Mouse (Mus musculus) midbrain, postnatal 0 days (tissue): ENCODE results near the gene Nodal. TPM values are rescaled to one million over a fixed set of nuclear protein-coding genes. Genes with fewer than 3 reads are reported as not detected.
A peak's percentile ranks its signal among the peaks of the same experiment; 100 is the strongest.

ENCODE experiments used
- ATAC-seq: fragments of 200-750 bp; cut with Nextera tagmentation; 2 replicates; pipeline ENCODE4 v1.8.0; 2017; ENCODE audit warnings: moderate number of reproducible peaks, mild to moderate bottlenecking, moderate TSS enrichment, moderate library complexity; ENCODE audit not compliant: low FRiP score
- DNase-seq: peaks from one replicate; pipeline ENCODE4 v3.0.0-alpha.2; 2015; ENCODE audit warnings: low spot score
- H3K27ac ChIP-seq: fragments of 300-500 bp; sonication (generic); 2 replicates; pipeline ENCODE4 v1.5.1; 2014; ENCODE audit warnings: low read depth, mild to moderate bottlenecking, low read length, mixed read lengths
- H3K27me3 ChIP-seq: fragments of 300-500 bp; sonication (generic); 2 replicates; pipeline ENCODE4 v1.6.1; 2014; ENCODE audit warnings: low read length, control low read depth, mixed read lengths; ENCODE audit not compliant: insufficient read depth
- H3K36me3 ChIP-seq: fragments of 300-500 bp; sonication (generic); 2 replicates; pipeline ENCODE4 v1.6.1; 2014; ENCODE audit warnings: low read length, control low read depth, mixed read lengths; ENCODE audit not compliant: insufficient read depth
- H3K4me1 ChIP-seq: fragments of 300-500 bp; sonication (generic); 2 replicates; pipeline ENCODE4 v1.6.1; 2014; ENCODE audit warnings: mild to moderate bottlenecking, control low read depth, antibody characterized with exemption, low read length, mixed read lengths; ENCODE audit not compliant: insufficient read depth
- H3K4me2 ChIP-seq: fragments of 300-500 bp; sonication (generic); 2 replicates; pipeline ENCODE4 v1.6.1; 2014; ENCODE audit warnings: low read depth, mild to moderate bottlenecking, low read length, mixed read lengths; ENCODE audit not compliant: poor library complexity, severe bottlenecking
- H3K4me3 ChIP-seq: fragments of 300-500 bp; sonication (generic); 2 replicates; pipeline ENCODE4 v1.5.1; 2014; ENCODE audit warnings: low read depth, mild to moderate bottlenecking, low read length, moderate library complexity
- H3K9ac ChIP-seq: fragments of 300-500 bp; sonication (generic); replicated peaks from 2 replicates; pipeline ENCODE4 v1.6.1; 2014; ENCODE audit warnings: mild to moderate bottlenecking, low read length, moderate library complexity, mixed read lengths; ENCODE audit not compliant: poor library complexity, severe bottlenecking
- H3K9me3 ChIP-seq: fragments of 300-500 bp; sonication (generic); 2 replicates; pipeline ENCODE4 v1.6.1; 2016; ENCODE audit warnings: low read length, control low read depth
- CTCF ChIP-seq: IDR thresholded peaks from 2 replicates; pipeline ENCODE4 v1.5.1; 2016; ENCODE audit warnings: antibody characterized with exemption, mild to moderate bottlenecking
- WGBS: fragments of 180-500 bp; shearing (Covaris S2); extraction: QIAGEN DNeasy Blood & Tissue Kit; methylation state at CpG from one replicate; pipeline ENCODE4 v1.1.7; 2014; 5-methylcytosine and 5-hydroxymethylcytosine counted together
- polyA plus RNA-seq: library from polyadenylated mRNA; unstranded; fragments of >200 nt; fragmentation: Nextera tagmentation; extraction: Ambion mirVana; gene quantifications from 2 replicates; pipeline ENCODE4 v1.2.1, GENCODE M21; 2015
- total RNA-seq: library from RNA; depleted of rRNA; stranded (reverse); fragments of >200 nt; gene quantifications from 2 replicates; pipeline ENCODE4 v1.2.3, GENCODE M21; 2014

Gene Nodal
- total and polyA plus RNA-seq, 2 experiments from 2014 or later = 0.37 to 0.38 TPM

DNA sequence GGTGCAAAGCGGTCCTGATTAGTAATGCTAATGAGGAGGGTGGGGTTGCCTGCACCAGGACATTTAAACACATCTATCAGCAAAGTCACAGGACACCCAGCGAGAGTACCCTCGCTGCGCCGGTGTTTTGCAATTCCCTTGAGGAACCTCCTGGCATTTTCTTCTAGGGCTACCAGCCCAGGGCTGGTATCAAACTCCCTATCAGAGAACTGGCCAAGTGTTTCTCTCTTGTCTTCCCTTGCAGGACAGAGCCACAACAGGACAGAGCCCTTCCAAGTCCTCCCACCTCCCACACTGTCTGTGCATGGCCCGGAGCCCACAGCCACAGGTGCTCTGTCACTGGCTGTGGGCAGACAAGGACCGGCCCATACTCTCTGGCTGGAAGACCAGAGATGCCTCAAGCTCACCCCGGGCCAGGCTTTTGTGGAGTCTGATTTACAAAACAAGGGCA, 35.5 kb upstream of the Nodal start:
- Histone ChIP-seq H3K4me1 (peaks cover 5% of the 10 kb centered on the region), H3K27me3 (no peaks in the 10 kb centered on the region), H3K4me3 (peak overlapping the region; percentile 60), H3K9ac (peak overlapping the region; percentile 65), H3K9me3 (no peaks in the 10 kb centered on the region), H3K36me3 (no peaks in the 10 kb centered on the region), H3K27ac (peak overlapping the region; percentile 38; the same call in 1 of the 2 replicates), H3K4me2 (peak overlapping the region; percentile 91)
- ATAC-seq (0 out of 2 replicates have a peak, but pooled peaks have one; percentile 5), DNase-seq (no peak)
- TF ChIP-seq CTCF = no peak
- WGBS = 3% methylated on average over 8 of the region's 8 CpGs

DNA sequence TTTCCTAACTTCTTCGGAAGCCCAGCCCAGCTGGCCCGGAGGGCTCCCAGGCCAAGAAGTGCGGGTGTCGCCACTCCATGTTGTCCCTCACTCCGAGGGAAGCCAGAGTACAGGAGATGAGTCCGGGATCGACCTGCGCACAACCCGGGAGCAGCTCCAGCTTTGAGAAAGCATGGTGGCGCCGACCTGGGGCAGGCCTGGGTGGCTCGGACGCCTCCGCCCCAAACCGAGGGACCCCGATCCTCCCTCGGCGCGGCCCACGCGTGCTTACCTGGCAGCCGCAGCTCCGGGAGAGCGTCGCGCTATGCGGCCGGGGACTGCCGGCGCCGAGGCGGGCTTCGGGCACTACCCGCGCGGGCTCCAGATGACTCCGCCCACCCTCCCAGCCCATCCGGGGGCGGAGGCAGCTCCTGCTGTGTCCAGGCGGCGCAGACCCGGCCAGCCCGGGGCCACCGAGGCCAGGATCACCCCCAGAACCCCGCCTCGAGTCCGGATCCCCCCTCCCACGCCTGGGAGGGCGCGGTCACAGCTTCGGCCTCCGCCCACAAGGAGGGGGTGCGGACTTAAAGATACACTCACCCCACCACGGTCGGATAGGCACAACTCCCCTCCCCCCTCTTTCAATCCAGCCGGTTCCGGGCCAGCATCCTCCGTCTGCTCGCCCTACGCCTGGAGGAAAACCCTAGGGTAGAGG, 34.6 kb upstream of the Nodal start, which contains the start of gene Pald1:
Gene Pald1, minus strand, starts transcription at position 510 of the 694 bp plus-strand sequence.
- WGBS = under 1% methylated on average over 56 of the region's 60 CpGs
- H3K9ac ChIP-seq = peak within 1 kb of the TSS; percentile 65
- peaks cover 5% of the 10 kb centered on the region for H3K4me1 ChIP-seq
- DNase-seq = peak; percentile 82
- peak within 1 kb of the TSS; percentile 60 for H3K4me3 ChIP-seq
- ATAC-seq = peak; percentile 84
- peak within 1 kb of the TSS; percentile 91 for H3K4me2 ChIP-seq
- peak within 1 kb of the TSS; percentile 43 for H3K27ac ChIP-seq
- H3K36me3 ChIP-seq = no peaks in the 10 kb centered on the region
- H3K27me3 ChIP-seq = no peaks in the 10 kb centered on the region
- TF ChIP-seq CTCF = no peak
- H3K9me3 ChIP-seq = no peaks in the 10 kb centered on the region

DNA sequence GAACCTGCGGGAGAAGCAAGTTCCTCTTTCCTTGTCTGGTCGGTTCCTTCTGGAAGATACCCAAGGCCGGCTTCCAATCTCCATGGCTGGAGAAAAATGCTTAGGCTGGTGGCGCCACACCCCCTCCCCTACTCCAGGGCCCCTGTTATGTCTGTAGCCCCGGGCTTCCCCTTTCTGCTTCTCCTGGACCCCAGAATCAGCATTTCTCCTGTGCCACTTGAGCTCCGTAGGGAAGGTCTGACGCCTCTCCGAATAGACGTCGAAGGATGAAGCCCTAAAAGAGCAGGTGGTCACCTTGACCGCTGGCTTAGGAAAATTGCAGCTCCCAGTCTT, 34.1 kb upstream of the Nodal start:
- Histone ChIP-seq H3K4me3 (peak overlapping the region; percentile 60), H3K27me3 (no peaks in the 10 kb centered on the region), H3K36me3 (no peaks in the 10 kb centered on the region), H3K4me1 (peaks cover 5% of the 10 kb centered on the region), H3K9me3 (no peaks in the 10 kb centered on the region), H3K27ac (peak overlapping the region; percentile 43; the same call in 1 of the 2 replicates), H3K9ac (peak overlapping the region; percentile 65), H3K4me2 (peak overlapping the region; percentile 91)
- DNase-seq (no peak), ATAC-seq (0 out of 2 replicates have a peak, but pooled peaks have one; percentile 22)
- 2% methylated on average over 11 of the region's 11 CpGs for WGBS
- no peak for TF ChIP-seq CTCF

DNA sequence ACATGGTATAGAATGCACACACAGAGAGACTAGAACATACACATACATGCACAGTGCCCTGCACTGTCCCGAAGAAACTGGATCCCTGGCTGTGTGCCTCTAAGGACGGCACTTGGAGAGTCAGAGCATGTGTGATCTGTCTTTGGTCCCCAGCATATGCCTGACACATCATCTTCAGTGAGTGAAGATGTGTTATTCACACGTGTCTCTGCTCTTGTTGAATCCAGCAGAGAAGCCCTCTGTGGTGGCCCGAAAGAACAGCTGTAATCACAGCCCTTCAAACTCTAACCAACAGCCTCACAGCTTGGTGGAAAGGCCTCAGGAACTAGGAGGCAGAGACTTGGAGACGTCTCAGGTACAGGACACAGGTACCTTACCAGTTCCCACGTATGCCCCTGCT, 32.6 kb upstream of the Nodal start:
- Histone ChIP-seq H3K27ac (no peak overlapping the region), H3K4me3 (no peak overlapping the region), H3K4me2 (no peak overlapping the region), H3K9ac (no peak overlapping the region), H3K36me3 (no peaks in the 10 kb centered on the region), H3K4me1 (peaks cover 3% of the 10 kb centered on the region), H3K27me3 (no peaks in the 10 kb centered on the region), H3K9me3 (no peaks in the 10 kb centered on the region)
- 84% methylated on average over 6 of the region's 6 CpGs for WGBS
- TF ChIP-seq CTCF = no peak
- DNase-seq = no peak
- ATAC-seq = no peak

DNA sequence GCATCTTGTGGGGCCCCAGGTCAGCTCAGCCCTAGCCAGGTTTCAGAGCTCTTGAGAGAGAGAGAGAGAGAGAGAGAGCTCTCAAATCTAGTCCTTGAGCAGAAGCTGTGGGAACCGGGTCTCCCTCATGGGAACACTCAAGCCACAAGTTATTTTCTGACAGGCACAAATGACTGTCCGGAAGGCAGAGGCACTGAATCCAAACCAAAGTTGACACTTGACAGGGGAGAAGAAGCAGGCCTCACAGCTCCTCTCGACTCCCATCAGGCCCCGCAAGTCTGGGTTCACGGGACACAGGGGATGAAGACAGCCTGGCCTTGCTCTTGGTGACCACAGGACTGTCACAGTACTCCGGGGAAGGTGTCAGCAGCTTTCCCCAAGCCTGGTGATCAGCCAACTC, 31.5 kb upstream of the Nodal start:
- DNase-seq (no peak), ATAC-seq (no peak)
- Histone ChIP-seq H3K4me2 (no peak overlapping the region), H3K36me3 (no peaks in the 10 kb centered on the region), H3K4me1 (peaks cover 3% of the 10 kb centered on the region; the same call in 1 of the 2 replicates), H3K27ac (no peak overlapping the region), H3K9ac (no peak overlapping the region), H3K4me3 (no peak overlapping the region), H3K27me3 (no peaks in the 10 kb centered on the region), H3K9me3 (no peaks in the 10 kb centered on the region)
- WGBS = 74% methylated on average over 6 of the region's 6 CpGs
- TF ChIP-seq CTCF = no peak

DNA sequence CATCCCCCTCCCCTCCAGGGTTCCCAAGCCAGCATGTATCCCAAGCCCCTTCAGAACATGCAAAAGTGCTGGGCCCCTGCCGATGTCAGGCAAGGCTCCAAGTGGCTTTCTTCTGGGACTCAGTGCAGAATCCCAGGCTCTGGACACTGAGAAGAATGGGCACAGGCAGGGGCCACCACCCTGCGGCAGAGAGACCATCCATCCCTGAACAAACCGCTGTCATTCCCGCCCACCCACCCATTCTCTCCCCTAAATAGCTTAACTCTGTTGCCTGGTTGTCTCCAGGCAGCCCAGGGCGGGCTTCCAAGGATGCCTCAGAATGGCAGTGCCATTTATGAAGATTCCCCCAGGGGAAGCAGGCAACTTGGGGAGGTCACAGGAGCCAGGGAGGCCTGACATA, 28.8 kb upstream of the Nodal start:
- Histone ChIP-seq H3K9ac (no peak overlapping the region), H3K27ac (no peak overlapping the region), H3K4me1 (no peaks in the 10 kb centered on the region), H3K27me3 (no peaks in the 10 kb centered on the region), H3K4me2 (no peak overlapping the region), H3K4me3 (no peak overlapping the region), H3K36me3 (no peaks in the 10 kb centered on the region), H3K9me3 (no peaks in the 10 kb centered on the region)
- 31% methylated on average over 5 of the region's 5 CpGs for WGBS
- TF ChIP-seq CTCF = no peak
- DNase-seq (peak; percentile 59), ATAC-seq (0 out of 2 replicates have a peak, but pooled peaks have one; percentile 20)
